Mouse (Mus musculus): ENCODE results near the gene Figla. TPM values are rescaled to one million over a fixed set of nuclear protein-coding genes. Genes with fewer than 3 reads are reported as not detected.
"Not testable (repeated sequence)": the region's sequence is repeated elsewhere in the genome, so short reads cannot be mapped to it uniquely, and the experiment has no call there.

The Figla gene
- polyA plus RNA-seq (2014; fragmentation: Nextera tagmentation; extraction: Ambion mirVana), result not detected in 2 replicates

- Histone ChIP-seq H3K27me3 (ENCODE audit: control insufficient read depth, insufficient read depth, low read length) (no peaks in the 10 kb centered on the region), H3K36me3 (ENCODE audit: control insufficient read depth, insufficient read depth, low read length) (no peaks in the 10 kb centered on the region), H3K4me3 (ENCODE audit: low read depth, low read length) (no peak within 1 kb of the TSS), H3K4me1 (replicated peaks; ENCODE audit: control insufficient read depth, insufficient read depth, low read length) (no peaks in the 10 kb centered on the region), H3K9ac (ENCODE audit: low read depth, low read length) (no peak within 1 kb of the TSS), H3K9me3 (ENCODE audit: control insufficient read depth, low read length) (no peaks in the 10 kb centered on the region), H3K27ac (ENCODE audit: low read depth, low read length) (no peak within 1 kb of the TSS), H3K4me2 (replicated peaks; ENCODE audit: low read depth, low read length) (no peak within 1 kb of the TSS)
- no peak for ATAC-seq (ENCODE audit: low FRiP score)
- no peak for DNase-seq (ENCODE audit: low spot score)
- 84% methylated on average over 9 of the region's 9 CpGs for WGBS
Observed at GRCm38 (mm10) chr6:86015871-86016270, at the start of gene Figla. Gene Figla, plus strand, starts transcription at chr6:86016171.

GRCm38 (mm10) chr6:85966686-85967085, 49.3 kb upstream of the Figla start:
- H3K4me2 ChIP-seq (replicated peaks; ENCODE audit: low read depth, low read length), result no peak overlapping the region
- H3K4me3 ChIP-seq (ENCODE audit: low read depth, low read length), result no peak overlapping the region
- H3K36me3 ChIP-seq (ENCODE audit: control insufficient read depth, insufficient read depth, low read length), result no peaks in the 10 kb centered on the region
- H3K9me3 ChIP-seq (ENCODE audit: control insufficient read depth, low read length), result no peaks in the 10 kb centered on the region
- no peak overlapping the region for H3K9ac ChIP-seq (ENCODE audit: low read depth, low read length)
- DNase-seq (ENCODE audit: low spot score), result no peak
- no peaks in the 10 kb centered on the region for H3K4me1 ChIP-seq (replicated peaks; ENCODE audit: control insufficient read depth, insufficient read depth, low read length)
- no peaks in the 10 kb centered on the region for H3K27me3 ChIP-seq (ENCODE audit: control insufficient read depth, insufficient read depth, low read length)
- no peak overlapping the region for H3K27ac ChIP-seq (ENCODE audit: low read depth, low read length)
- ATAC-seq (ENCODE audit: low FRiP score), result no peak
- WGBS, result 85% methylated on average over 4 of the region's 4 CpGs

- Histone ChIP-seq H3K4me2 (replicated peaks; ENCODE audit: low read depth, low read length) (no peak overlapping the region), H3K27ac (ENCODE audit: low read depth, low read length) (no peak overlapping the region), H3K9ac (ENCODE audit: low read depth, low read length) (no peak overlapping the region), H3K27me3 (ENCODE audit: control insufficient read depth, insufficient read depth, low read length) (no peaks in the 10 kb centered on the region), H3K4me1 (replicated peaks; ENCODE audit: control insufficient read depth, insufficient read depth, low read length) (no peaks in the 10 kb centered on the region), H3K36me3 (ENCODE audit: control insufficient read depth, insufficient read depth, low read length) (no peaks in the 10 kb centered on the region), H3K4me3 (ENCODE audit: low read depth, low read length) (no peak overlapping the region), H3K9me3 (ENCODE audit: control insufficient read depth, low read length) (no peaks in the 10 kb centered on the region)
- ATAC-seq (ENCODE audit: low FRiP score) (no peak), DNase-seq (ENCODE audit: low spot score) (no peak)
- 75% methylated on average over 2 of the region's 2 CpGs for WGBS
Observed at GRCm38 (mm10) chr6:85969889-85970288, 46.1 kb upstream of the Figla start.

GRCm38 (mm10) chr6:85972699-85973098, 43.3 kb upstream of the Figla start:
- no peak overlapping the region for H3K4me2 ChIP-seq (replicated peaks; ENCODE audit: low read depth, low read length)
- H3K4me3 ChIP-seq (ENCODE audit: low read depth, low read length), result no peak overlapping the region
- no peaks in the 10 kb centered on the region for H3K27me3 ChIP-seq (ENCODE audit: control insufficient read depth, insufficient read depth, low read length)
- no peak for DNase-seq (ENCODE audit: low spot score)
- 85% methylated on average over 3 of the region's 3 CpGs for WGBS
- H3K9me3 ChIP-seq (ENCODE audit: control insufficient read depth, low read length), result no peaks in the 10 kb centered on the region
- H3K36me3 ChIP-seq (ENCODE audit: control insufficient read depth, insufficient read depth, low read length), result no peaks in the 10 kb centered on the region
- no peak overlapping the region for H3K9ac ChIP-seq (ENCODE audit: low read depth, low read length)
- no peak overlapping the region for H3K27ac ChIP-seq (ENCODE audit: low read depth, low read length)
- no peaks in the 10 kb centered on the region for H3K4me1 ChIP-seq (replicated peaks; ENCODE audit: control insufficient read depth, insufficient read depth, low read length)
- ATAC-seq (ENCODE audit: low FRiP score), result no peak

GRCm38 (mm10) chr6:85973336-85973735, 42.6 kb upstream of the Figla start:
- ATAC-seq (ENCODE audit: low FRiP score) (no peak), DNase-seq (ENCODE audit: low spot score) (no peak)
- no peak overlapping the region for H3K27ac ChIP-seq (ENCODE audit: low read depth, low read length)
- no peaks in the 10 kb centered on the region for H3K4me1 ChIP-seq (replicated peaks; ENCODE audit: control insufficient read depth, insufficient read depth, low read length)
- no peaks in the 10 kb centered on the region for H3K9me3 ChIP-seq (ENCODE audit: control insufficient read depth, low read length)
- H3K4me3 ChIP-seq (ENCODE audit: low read depth, low read length), result no peak overlapping the region
- H3K9ac ChIP-seq (ENCODE audit: low read depth, low read length), result no peak overlapping the region
- no peaks in the 10 kb centered on the region for H3K36me3 ChIP-seq (ENCODE audit: control insufficient read depth, insufficient read depth, low read length)
- no peaks in the 10 kb centered on the region for H3K27me3 ChIP-seq (ENCODE audit: control insufficient read depth, insufficient read depth, low read length)
- 91% methylated on average over 3 of the region's 3 CpGs for WGBS
- H3K4me2 ChIP-seq (replicated peaks; ENCODE audit: low read depth, low read length), result no peak overlapping the region

- Histone ChIP-seq H3K4me3 (ENCODE audit: low read depth, low read length) (no peak overlapping the region), H3K27ac (ENCODE audit: low read depth, low read length) (no peak overlapping the region), H3K9ac (ENCODE audit: low read depth, low read length) (no peak overlapping the region), H3K27me3 (ENCODE audit: control insufficient read depth, insufficient read depth, low read length) (no peaks in the 10 kb centered on the region), H3K9me3 (ENCODE audit: control insufficient read depth, low read length) (no peaks in the 10 kb centered on the region), H3K4me1 (replicated peaks; ENCODE audit: control insufficient read depth, insufficient read depth, low read length) (no peaks in the 10 kb centered on the region), H3K36me3 (ENCODE audit: control insufficient read depth, insufficient read depth, low read length) (no peaks in the 10 kb centered on the region), H3K4me2 (replicated peaks; ENCODE audit: low read depth, low read length) (no peak overlapping the region)
- DNase-seq (ENCODE audit: low spot score), result no peak
- WGBS, result 60% methylated on average over 10 of the region's 10 CpGs
- ATAC-seq (ENCODE audit: low FRiP score), result no peak
Observed at GRCm38 (mm10) chr6:85974941-85975617, 40.9 kb upstream of the Figla start.

- Histone ChIP-seq H3K9me3 (ENCODE audit: control insufficient read depth, low read length) (no peaks in the 10 kb centered on the region), H3K4me2 (replicated peaks; ENCODE audit: low read depth, low read length) (no peak overlapping the region), H3K36me3 (ENCODE audit: control insufficient read depth, insufficient read depth, low read length) (no peaks in the 10 kb centered on the region), H3K27me3 (ENCODE audit: control insufficient read depth, insufficient read depth, low read length) (no peaks in the 10 kb centered on the region), H3K4me3 (ENCODE audit: low read depth, low read length) (no peak overlapping the region), H3K4me1 (replicated peaks; ENCODE audit: control insufficient read depth, insufficient read depth, low read length) (no peaks in the 10 kb centered on the region), H3K9ac (ENCODE audit: low read depth, low read length) (no peak overlapping the region), H3K27ac (ENCODE audit: low read depth, low read length) (no peak overlapping the region)
- ATAC-seq (ENCODE audit: low FRiP score), result no peak
- no peak for DNase-seq (ENCODE audit: low spot score)
- WGBS, result 83% methylated on average over 1 of the region's 1 CpGs
Observed at GRCm38 (mm10) chr6:85975761-85976160, 40.2 kb upstream of the Figla start.

- H3K27me3 ChIP-seq (ENCODE audit: control insufficient read depth, insufficient read depth, low read length), result no peaks in the 10 kb centered on the region
- no peak overlapping the region for H3K4me2 ChIP-seq (replicated peaks; ENCODE audit: low read depth, low read length)
- no peaks in the 10 kb centered on the region for H3K36me3 ChIP-seq (ENCODE audit: control insufficient read depth, insufficient read depth, low read length)
- H3K9me3 ChIP-seq (ENCODE audit: control insufficient read depth, low read length), result no peaks in the 10 kb centered on the region
- DNase-seq (ENCODE audit: low spot score) (no peak), ATAC-seq (ENCODE audit: low FRiP score) (no peak)
- H3K4me1 ChIP-seq (replicated peaks; ENCODE audit: control insufficient read depth, insufficient read depth, low read length), result no peaks in the 10 kb centered on the region
- 93% methylated on average over 5 of the region's 5 CpGs for WGBS
- no peak overlapping the region for H3K4me3 ChIP-seq (ENCODE audit: low read depth, low read length)
- H3K9ac ChIP-seq (ENCODE audit: low read depth, low read length), result no peak overlapping the region
- no peak overlapping the region for H3K27ac ChIP-seq (ENCODE audit: low read depth, low read length)
Observed at GRCm38 (mm10) chr6:85976242-85976641, 39.7 kb upstream of the Figla start.

- H3K9me3 ChIP-seq (ENCODE audit: control insufficient read depth, low read length); H3K9ac ChIP-seq (ENCODE audit: low read depth, low read length); ATAC-seq (ENCODE audit: low FRiP score); DNase-seq (ENCODE audit: low spot score); H3K4me2 ChIP-seq (replicated peaks; ENCODE audit: low read depth, low read length); H3K36me3 ChIP-seq (ENCODE audit: control insufficient read depth, insufficient read depth, low read length); H3K4me1 ChIP-seq (replicated peaks; ENCODE audit: control insufficient read depth, insufficient read depth, low read length); H3K4me3 ChIP-seq (ENCODE audit: low read depth, low read length); H3K27ac ChIP-seq (ENCODE audit: low read depth, low read length); H3K27me3 ChIP-seq (ENCODE audit: control insufficient read depth, insufficient read depth, low read length): not testable (repeated sequence)
- WGBS, result 87% methylated on average over 4 of the region's 4 CpGs
Observed at GRCm38 (mm10) chr6:85978736-85979135, 37.2 kb upstream of the Figla start.

All from hindbrain, embryonic 11.5 days (tissue).